Mouse (Mus musculus): ENCODE measurements around the gene Syt15. TPM values are rescaled to one million over a fixed set of nuclear protein-coding genes. Genes with fewer than 3 reads are reported as not detected.

The Syt15 gene
- polyA plus RNA-seq, 1 experiment = 0.56 TPM

DNA sequence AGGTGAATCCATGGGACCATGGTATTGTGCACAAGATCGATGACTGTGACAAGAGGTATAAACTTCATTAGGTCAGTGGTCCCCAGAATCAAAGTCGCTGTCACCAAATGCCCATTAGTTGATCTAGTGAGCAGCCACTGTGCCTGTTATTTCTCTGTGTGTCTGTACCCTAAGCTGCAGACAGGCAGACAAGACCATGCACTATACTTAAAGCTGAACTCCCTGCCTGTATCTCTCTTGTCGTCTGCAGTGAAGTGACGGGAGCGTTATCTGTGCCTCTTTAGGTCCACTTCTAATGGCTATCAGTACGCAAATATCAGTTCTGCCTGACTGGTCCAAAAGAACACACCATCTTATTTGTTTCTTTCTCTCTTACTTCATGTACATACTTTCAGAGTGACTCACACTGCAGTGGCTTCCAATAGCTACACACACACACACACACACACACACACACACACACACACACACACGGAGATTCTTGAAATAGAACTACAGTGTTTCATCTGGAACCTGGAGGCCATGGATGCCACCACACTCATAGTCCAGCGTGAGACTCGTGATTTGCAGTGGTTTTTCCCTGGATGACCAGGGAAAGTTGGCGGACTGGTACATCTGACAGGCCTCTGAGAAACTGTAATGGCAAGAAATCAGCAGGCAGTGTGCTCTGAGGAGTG is 9.6 kb downstream of the Syt15 start:
- no peak for TF ChIP-seq POLR2A (IDR thresholded peaks at IDR 0.05; ENCODE audit: borderline replicate concordance, insufficient read depth, low read length)
- TF ChIP-seq CTCF (IDR thresholded peaks at IDR 0.05; ENCODE audit: borderline replicate concordance, insufficient read depth, low read depth, low read length) = no peak

DNA sequence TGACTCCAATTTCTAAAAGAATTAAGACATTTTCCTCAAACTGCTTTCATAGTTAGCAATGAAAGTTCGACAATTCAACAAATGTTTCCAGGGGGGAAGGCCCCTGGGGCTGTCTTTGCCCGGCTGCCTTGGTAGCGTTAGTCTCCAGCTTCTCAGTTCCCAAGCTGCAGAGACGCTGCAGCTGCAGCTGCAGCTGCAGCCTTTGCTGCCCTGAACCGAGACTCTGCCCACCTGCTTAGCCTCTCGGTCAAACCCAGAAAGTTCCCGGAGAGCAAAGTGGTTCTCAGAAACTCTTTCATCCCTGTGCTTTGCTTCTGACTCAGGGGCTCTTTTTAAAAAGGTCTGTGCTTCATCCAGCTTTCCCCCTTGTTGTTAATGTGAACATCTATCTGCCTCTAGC is 12.9 kb downstream of the Syt15 start:
- H3K27ac ChIP-seq (ENCODE audit: insufficient read depth, low read length) = no peak overlapping the region
- WGBS = 67% methylated on average over 7 of the region's 7 CpGs
- H3K4me1 ChIP-seq (ENCODE audit: control insufficient read depth, insufficient read depth, low read length) = peaks cover 4% of the 10 kb centered on the region
- DNase-seq = no peak
- no peak for TF ChIP-seq POLR2A (IDR thresholded peaks at IDR 0.05; ENCODE audit: borderline replicate concordance, insufficient read depth, low read length)
- TF ChIP-seq CTCF (IDR thresholded peaks at IDR 0.05; ENCODE audit: borderline replicate concordance, insufficient read depth, low read depth, low read length) = no peak
- H3K4me3 ChIP-seq (replicated peaks; ENCODE audit: insufficient read depth, low read depth, low read length) = no peak overlapping the region
- H3K27me3 ChIP-seq (ENCODE audit: control insufficient read depth, insufficient read depth, low read length) = no peaks in the 10 kb centered on the region

More for the DNA sequence above, 9.6 kb downstream of the Syt15 start:
- H3K27me3 ChIP-seq (ENCODE audit: control insufficient read depth, insufficient read depth, low read length) = no peaks in the 10 kb centered on the region
- peaks cover 13% of the 10 kb centered on the region for H3K4me1 ChIP-seq (ENCODE audit: control insufficient read depth, insufficient read depth, low read length)
- no peak overlapping the region for H3K4me3 ChIP-seq (replicated peaks; ENCODE audit: insufficient read depth, low read depth, low read length)
- WGBS = 92% methylated on average over 10 of the region's 10 CpGs
- no peak overlapping the region for H3K27ac ChIP-seq (ENCODE audit: insufficient read depth, low read length)
- DNase-seq = no peak

DNA sequence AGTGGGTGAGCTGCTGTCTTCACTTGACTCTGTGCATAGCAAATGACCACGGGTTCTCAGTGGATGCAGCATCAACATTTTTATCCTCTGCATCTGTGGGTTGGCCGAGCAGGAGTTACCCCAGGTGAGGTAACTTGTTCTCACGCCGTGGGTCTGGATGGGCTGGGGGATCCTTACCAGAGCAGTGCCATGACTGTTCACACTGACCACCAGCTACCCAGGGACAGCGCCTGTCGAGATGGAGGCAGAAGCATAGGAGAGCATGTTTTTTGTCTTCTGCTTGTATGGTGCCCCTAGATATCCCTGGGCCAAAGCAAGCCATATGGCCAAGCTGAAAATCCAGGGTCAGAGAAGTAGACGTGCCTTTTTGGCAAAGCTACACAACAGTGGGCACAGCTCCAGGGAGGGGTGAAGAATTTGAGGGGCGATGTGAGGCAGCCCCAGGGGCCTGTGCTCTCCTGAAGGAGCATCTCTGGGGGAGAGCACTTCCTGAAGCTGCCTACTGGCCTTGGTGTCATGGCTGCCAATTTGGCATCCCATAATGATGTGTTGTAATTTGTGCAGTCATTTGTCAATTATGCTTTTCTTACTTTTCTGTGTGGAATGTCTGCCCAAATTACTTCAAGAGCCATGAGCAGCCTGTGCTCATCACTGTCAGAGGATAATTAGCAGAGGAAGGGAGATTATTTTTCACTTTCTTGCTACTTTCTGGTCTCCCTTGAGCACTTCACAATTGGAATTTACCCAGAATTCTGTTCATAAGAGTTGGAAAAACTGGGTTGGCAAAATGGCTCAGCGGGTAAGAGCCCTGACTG is 13.7 kb downstream of the Syt15 start:
- 44% methylated on average over 9 of the region's 9 CpGs for WGBS

DNA sequence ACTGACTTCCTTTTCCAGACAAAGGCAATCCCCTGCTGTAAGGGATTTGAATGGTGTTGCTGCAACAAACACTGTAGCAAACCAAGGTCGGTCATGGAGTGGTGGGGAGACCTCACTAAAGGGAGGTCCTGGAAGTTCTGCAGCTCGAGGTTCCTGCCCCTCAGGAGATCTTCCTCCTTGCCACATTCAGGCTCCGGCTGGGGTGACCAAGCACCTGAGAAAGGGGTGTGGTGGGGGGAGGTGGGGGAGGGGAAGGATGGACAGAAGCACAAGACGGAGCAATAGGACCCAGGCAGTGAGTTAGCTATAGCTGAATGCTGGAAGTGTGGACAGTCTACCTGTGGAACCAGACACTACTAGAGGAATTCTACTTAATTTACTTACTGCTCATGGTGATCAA is 14.5 kb downstream of the Syt15 start:
- peaks cover 4% of the 10 kb centered on the region for H3K4me1 ChIP-seq (ENCODE audit: control insufficient read depth, insufficient read depth, low read length)
- TF ChIP-seq CTCF (IDR thresholded peaks at IDR 0.05; ENCODE audit: borderline replicate concordance, insufficient read depth, low read depth, low read length) (no peak), POLR2A (IDR thresholded peaks at IDR 0.05; ENCODE audit: borderline replicate concordance, insufficient read depth, low read length) (no peak)
- no peak overlapping the region for H3K27ac ChIP-seq (ENCODE audit: insufficient read depth, low read length)
- no peaks in the 10 kb centered on the region for H3K27me3 ChIP-seq (ENCODE audit: control insufficient read depth, insufficient read depth, low read length)
- no peak for DNase-seq
- WGBS = 66% methylated on average over 4 of the region's 4 CpGs
- no peak overlapping the region for H3K4me3 ChIP-seq (replicated peaks; ENCODE audit: insufficient read depth, low read depth, low read length)

More for the DNA sequence above, 13.7 kb downstream of the Syt15 start:
- Histone ChIP-seq H3K4me1 (ENCODE audit: control insufficient read depth, insufficient read depth, low read length) (peaks cover 4% of the 10 kb centered on the region), H3K4me3 (replicated peaks; ENCODE audit: insufficient read depth, low read depth, low read length) (no peak overlapping the region), H3K27me3 (ENCODE audit: control insufficient read depth, insufficient read depth, low read length) (no peaks in the 10 kb centered on the region), H3K27ac (ENCODE audit: insufficient read depth, low read length) (no peak overlapping the region)
- TF ChIP-seq CTCF (IDR thresholded peaks at IDR 0.05; ENCODE audit: borderline replicate concordance, insufficient read depth, low read depth, low read length) (no peak), POLR2A (IDR thresholded peaks at IDR 0.05; ENCODE audit: borderline replicate concordance, insufficient read depth, low read length) (no peak)
- no peak for DNase-seq

DNA sequence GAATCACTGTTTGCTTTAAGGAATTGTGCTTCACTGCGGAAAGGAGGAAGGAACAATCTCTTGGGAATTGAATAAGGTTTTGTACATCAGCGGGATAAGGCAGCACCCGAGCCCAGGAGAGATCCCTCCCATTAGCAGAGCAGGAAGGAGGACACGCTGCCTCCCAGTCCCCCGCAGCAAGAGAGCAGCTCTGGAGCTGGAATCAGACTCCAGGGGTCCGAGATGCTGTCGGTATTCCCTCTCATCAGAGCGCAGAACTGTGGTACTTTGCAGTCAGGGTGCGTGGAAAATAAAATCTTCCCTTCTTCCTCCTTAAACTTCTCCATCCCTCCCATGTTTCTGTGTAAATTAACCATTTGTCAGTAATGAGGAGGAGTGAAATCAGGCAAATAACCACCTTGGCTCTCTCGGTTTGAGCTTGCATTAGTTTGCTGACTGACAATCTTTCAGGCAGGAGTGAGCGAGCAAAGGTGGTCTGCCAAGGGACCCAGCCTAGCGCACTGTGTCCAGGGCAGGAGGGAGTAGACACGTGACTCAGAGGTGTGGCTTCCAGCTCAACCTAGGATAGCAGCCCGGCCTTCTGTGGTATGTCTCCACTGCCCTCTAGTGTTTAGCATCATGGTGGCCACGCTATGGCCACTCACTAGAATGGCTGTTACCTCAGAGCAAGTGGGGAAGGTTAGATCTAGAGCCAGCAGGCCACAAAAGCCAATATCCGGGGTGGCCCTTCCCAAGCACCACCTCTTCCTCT is 15.4 kb downstream of the Syt15 start:
- WGBS = 4% methylated on average over 16 of the region's 16 CpGs
- Histone ChIP-seq H3K27me3 (ENCODE audit: control insufficient read depth, insufficient read depth, low read length) (no peaks in the 10 kb centered on the region), H3K4me1 (ENCODE audit: control insufficient read depth, insufficient read depth, low read length) (peaks cover 4% of the 10 kb centered on the region), H3K27ac (ENCODE audit: insufficient read depth, low read length) (no peak overlapping the region), H3K4me3 (replicated peaks; ENCODE audit: insufficient read depth, low read depth, low read length) (peak overlapping the region; percentile 57)
- DNase-seq = peak; percentile 65 to 68
- TF ChIP-seq CTCF (IDR thresholded peaks at IDR 0.05; ENCODE audit: borderline replicate concordance, insufficient read depth, low read depth, low read length) (peak; percentile 96), POLR2A (IDR thresholded peaks at IDR 0.05; ENCODE audit: borderline replicate concordance, insufficient read depth, low read length) (no peak)

DNA sequence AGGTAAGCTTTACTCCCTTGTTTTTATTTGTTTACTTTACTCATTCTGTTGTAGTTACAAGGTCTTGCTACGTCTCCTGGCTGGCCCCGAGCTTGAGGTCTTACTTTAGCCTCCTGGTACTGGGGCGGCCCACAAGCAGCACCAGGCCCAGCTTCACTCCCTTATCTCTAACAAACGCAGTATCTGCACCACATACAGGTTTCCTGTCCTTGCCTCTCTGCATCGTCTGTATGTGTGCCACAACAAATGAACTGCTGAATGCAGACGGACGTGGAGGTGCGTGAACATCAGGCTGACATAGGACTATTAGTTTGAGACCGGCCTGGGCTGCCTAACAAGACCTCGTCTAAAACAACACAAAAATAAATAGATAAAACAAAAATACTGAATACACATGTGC is 20.9 kb downstream of the Syt15 start:
- no peak overlapping the region for H3K27ac ChIP-seq (ENCODE audit: insufficient read depth, low read length)
- H3K4me3 ChIP-seq (replicated peaks; ENCODE audit: insufficient read depth, low read depth, low read length) = no peak overlapping the region
- TF ChIP-seq POLR2A (IDR thresholded peaks at IDR 0.05; ENCODE audit: borderline replicate concordance, insufficient read depth, low read length) (no peak), CTCF (IDR thresholded peaks at IDR 0.05; ENCODE audit: borderline replicate concordance, insufficient read depth, low read depth, low read length) (no peak)
- no peak for DNase-seq
- H3K27me3 ChIP-seq (ENCODE audit: control insufficient read depth, insufficient read depth, low read length) = no peaks in the 10 kb centered on the region
- 91% methylated on average over 10 of the region's 10 CpGs for WGBS
- no peaks in the 10 kb centered on the region for H3K4me1 ChIP-seq (ENCODE audit: control insufficient read depth, insufficient read depth, low read length)

DNA sequence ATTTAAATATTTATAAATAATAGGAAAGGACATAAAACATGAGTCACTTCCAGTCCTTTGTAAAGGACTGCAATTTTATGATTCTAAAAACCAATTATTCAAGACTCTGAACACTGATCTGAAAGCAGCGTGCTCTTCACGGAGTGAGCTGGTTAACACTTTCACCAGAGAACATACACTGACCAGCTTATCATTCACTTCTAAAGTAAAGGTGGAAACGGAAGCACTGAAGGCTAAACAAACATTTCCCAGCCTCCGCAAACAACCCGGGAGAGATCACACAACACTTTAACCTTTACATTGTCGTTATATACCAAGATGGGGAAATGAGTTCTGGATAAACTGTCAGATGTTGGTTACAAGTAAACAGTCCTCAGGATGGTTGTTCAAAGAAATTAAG is 21.3 kb downstream of the Syt15 start:
- H3K27ac ChIP-seq (ENCODE audit: insufficient read depth, low read length) = no peak overlapping the region
- TF ChIP-seq CTCF (IDR thresholded peaks at IDR 0.05; ENCODE audit: borderline replicate concordance, insufficient read depth, low read depth, low read length) (no peak), POLR2A (IDR thresholded peaks at IDR 0.05; ENCODE audit: borderline replicate concordance, insufficient read depth, low read length) (no peak)
- WGBS = 95% methylated on average over 6 of the region's 6 CpGs

More for the DNA sequence above, 21.3 kb downstream of the Syt15 start:
- no peaks in the 10 kb centered on the region for H3K4me1 ChIP-seq (ENCODE audit: control insufficient read depth, insufficient read depth, low read length)
- no peak for DNase-seq
- H3K27me3 ChIP-seq (ENCODE audit: control insufficient read depth, insufficient read depth, low read length) = no peaks in the 10 kb centered on the region
- H3K4me3 ChIP-seq (replicated peaks; ENCODE audit: insufficient read depth, low read depth, low read length) = no peak overlapping the region

Measured in cerebellum, adult 2 months (tissue).